Mouse (Mus musculus) limb, embryonic 13.5 days (tissue): ENCODE measurements around the gene Ifi213. TPM values are rescaled to one million over a fixed set of nuclear protein-coding genes. Genes with fewer than 3 reads are reported as not detected.
"Not testable (repeated sequence)": the region's sequence is repeated elsewhere in the genome, so short reads cannot be mapped to it uniquely, and the experiment has no call there.

Experiments
- ATAC-seq: fragments of 200-750 bp; cut with Nextera tagmentation; 2 replicates; pipeline ENCODE4 v1.8.0; 2017; ENCODE audit warnings: low read depth, moderate number of reproducible peaks, moderate TSS enrichment; ENCODE audit not compliant: low FRiP score
- H3K27ac ChIP-seq: fragments of 300-500 bp; sonication (generic); 2 replicates; pipeline ENCODE4 v1.5.1; 2015; ENCODE audit warnings: inconsistent platforms, mild to moderate bottlenecking, moderate library complexity
- H3K27me3 ChIP-seq: fragments of 300-500 bp; sonication (generic); 2 replicates; pipeline ENCODE4 v1.6.1; 2015; ENCODE audit warnings: mild to moderate bottlenecking, inconsistent platforms
- H3K36me3 ChIP-seq: fragments of 300-500 bp; sonication (generic); 2 replicates; pipeline ENCODE4 v1.6.1; 2015; ENCODE audit warnings: inconsistent platforms, mild to moderate bottlenecking, moderate library complexity
- H3K4me1 ChIP-seq: fragments of 300-500 bp; sonication (generic); 2 replicates; pipeline ENCODE4 v1.6.1; 2015; ENCODE audit warnings: inconsistent platforms
- H3K4me2 ChIP-seq: fragments of 300-500 bp; sonication (generic); replicated peaks from 2 replicates; pipeline ENCODE4 v1.6.1; 2015; ENCODE audit warnings: inconsistent platforms, mild to moderate bottlenecking, moderate library complexity
- H3K4me3 ChIP-seq: fragments of 300-500 bp; sonication (generic); 2 replicates; pipeline ENCODE4 v1.5.1; 2015; ENCODE audit warnings: moderate library complexity, mild to moderate bottlenecking, inconsistent platforms
- H3K9ac ChIP-seq: fragments of 300-500 bp; sonication (generic); 2 replicates; pipeline ENCODE4 v1.6.1; 2015; ENCODE audit warnings: mild to moderate bottlenecking, inconsistent platforms
- H3K9me3 ChIP-seq: fragments of 300-500 bp; sonication (generic); 2 replicates; pipeline ENCODE4 v1.6.1; 2016; ENCODE audit warnings: inconsistent platforms
- WGBS: fragments of 180-500 bp; shearing (Covaris S2); methylation state at CpG from one replicate; pipeline ENCODE4 v1.1.7; 2015; 5-methylcytosine and 5-hydroxymethylcytosine counted together
- polyA plus RNA-seq: library from polyadenylated mRNA; unstranded; fragments of >200 nt; fragmentation: Nextera tagmentation; extraction: Ambion mirVana; gene quantifications from 2 replicates; pipeline ENCODE4 v1.2.1, GENCODE M21; 2015

Gene Ifi213
- not detected in 2 replicates for polyA plus RNA-seq

DNA sequence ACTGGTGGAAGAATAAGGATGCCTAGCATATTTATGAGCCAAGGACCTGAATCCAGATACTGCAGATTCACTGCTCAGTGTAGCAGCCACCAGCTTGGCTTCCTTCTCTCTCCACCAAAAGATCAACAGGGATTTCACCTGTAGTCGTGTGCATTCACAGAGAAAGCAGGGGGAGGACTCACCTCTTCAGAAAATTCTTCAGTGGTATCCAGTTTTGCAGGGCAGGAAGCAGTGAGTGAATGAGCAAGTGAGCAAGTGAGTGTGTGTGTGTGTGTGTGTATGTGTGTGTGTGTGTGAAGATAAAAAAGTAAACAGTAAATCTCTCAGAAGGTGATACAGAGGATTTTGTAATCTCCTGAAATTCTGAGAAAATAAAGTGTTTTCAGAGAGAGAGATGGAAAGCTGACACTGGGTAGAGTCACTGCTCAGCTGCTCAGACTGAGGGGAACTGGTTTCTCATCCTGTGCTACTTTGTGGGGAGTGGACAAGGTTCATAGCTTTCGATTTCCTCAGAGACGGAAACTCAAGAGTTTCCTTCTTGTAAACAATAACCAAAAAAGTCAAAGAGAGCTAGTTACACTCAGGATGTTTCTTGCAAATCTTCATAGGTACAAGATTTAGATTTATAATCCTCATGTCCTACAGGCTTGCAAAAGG lies at the start of gene Ifi213:
Gene Ifi213 (minus strand): TSS at position 437 of the 657 bp plus-strand sequence.
- not testable (repeated sequence) for H3K9me3 ChIP-seq
- 84% methylated on average over 3 of the region's 3 CpGs for WGBS

DNA sequence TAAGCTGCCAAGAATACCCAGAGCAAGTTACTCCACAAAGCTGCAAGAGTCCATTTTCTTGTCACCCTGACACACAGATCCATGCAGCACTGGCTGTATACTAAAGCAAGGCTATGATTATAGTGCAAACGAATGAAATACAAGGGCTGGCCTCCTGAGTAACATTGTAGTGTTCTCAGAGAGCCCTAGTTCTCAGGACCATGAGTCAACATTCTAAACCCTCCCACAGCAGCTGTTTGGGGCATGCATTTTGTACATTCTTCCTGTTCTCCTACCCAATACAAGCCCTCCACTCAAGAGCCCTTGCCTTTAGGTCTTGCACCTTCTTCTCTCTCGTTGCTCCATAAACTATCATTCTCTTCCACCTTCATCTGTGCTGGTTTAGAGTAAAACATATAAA lies 46.3 kb upstream of the Ifi213 start:
- ATAC-seq: no peak
- no peak overlapping the region for H3K4me2 ChIP-seq
- no peaks in the 10 kb centered on the region for H3K9me3 ChIP-seq
- 81% methylated on average over 2 of the region's 2 CpGs for WGBS
- H3K9ac ChIP-seq: no peak overlapping the region
- H3K4me3 ChIP-seq: no peak overlapping the region
- no peaks in the 10 kb centered on the region for H3K36me3 ChIP-seq
- H3K27ac ChIP-seq: no peak overlapping the region
- no peaks in the 10 kb centered on the region for H3K27me3 ChIP-seq
- H3K4me1 ChIP-seq: no peaks in the 10 kb centered on the region

More for the DNA sequence above, at the start of gene Ifi213:
- not testable (repeated sequence) for H3K4me3 ChIP-seq, H3K9ac ChIP-seq, H3K27ac ChIP-seq, H3K27me3 ChIP-seq, H3K36me3 ChIP-seq, ATAC-seq, H3K4me2 ChIP-seq, H3K4me1 ChIP-seq

DNA sequence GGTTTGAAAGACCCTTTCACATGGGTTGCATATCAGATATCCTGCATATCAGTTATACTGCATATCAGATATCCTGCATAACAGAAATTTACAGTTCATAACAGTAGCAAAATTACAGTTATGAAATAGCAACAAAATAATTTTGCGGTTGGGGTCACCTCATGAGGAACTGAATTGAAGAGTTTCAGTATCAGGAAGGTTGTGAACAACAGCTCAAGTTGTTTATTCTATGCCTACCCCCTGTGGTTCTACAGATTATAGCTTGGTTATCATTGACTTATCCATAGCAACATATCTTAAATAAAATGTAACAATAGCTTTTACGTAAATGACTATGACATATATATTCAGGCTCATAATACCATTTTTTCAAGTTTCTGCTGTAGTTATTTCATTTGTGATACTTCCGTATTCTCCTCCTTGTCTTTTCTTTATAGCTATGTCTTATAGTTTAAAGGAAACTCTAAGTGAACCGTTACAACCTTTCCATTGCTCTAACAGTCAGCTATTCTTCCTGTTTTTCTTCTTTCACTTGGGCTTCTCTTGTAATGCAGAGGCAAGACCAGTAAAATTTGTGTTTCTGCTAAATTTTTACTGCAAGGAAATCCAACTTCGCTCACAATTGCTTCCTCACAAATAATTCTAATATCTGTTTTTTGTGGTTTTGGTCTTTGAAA lies 35.0 kb upstream of the Ifi213 start:
- ATAC-seq: no peak
- no peak overlapping the region for H3K4me3 ChIP-seq
- H3K9ac ChIP-seq: no peak overlapping the region
- no peak overlapping the region for H3K27ac ChIP-seq
- H3K4me2 ChIP-seq: no peak overlapping the region
- H3K9me3 ChIP-seq: no peaks in the 10 kb centered on the region
- H3K36me3 ChIP-seq: no peaks in the 10 kb centered on the region
- no peaks in the 10 kb centered on the region for H3K4me1 ChIP-seq
- H3K27me3 ChIP-seq: no peaks in the 10 kb centered on the region
- WGBS: 86% methylated on average over 5 of the region's 5 CpGs

DNA sequence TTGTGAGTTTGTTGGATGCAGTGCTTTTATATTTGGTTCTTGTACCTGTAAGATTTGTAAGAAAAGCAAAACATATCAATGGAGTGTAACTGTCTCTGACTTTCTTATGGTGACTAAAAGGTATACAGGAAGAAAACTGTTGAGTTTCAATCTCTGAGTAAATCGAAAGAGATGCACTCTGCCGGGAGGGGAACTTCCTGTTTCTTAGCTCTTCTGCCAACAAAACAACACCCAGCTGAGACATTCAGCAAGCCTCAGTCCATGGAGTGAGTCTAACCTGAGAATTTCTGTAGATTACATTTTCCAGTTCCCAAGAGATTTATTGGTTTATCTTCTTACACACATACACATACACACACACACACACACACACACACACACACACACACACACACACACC lies 31.5 kb upstream of the Ifi213 start, which contains the start of gene Ifi209:
Gene Ifi209 (plus strand): TSS at position 296 of the 400 bp plus-strand sequence.
- H3K4me3 ChIP-seq, H3K9ac ChIP-seq, ATAC-seq, H3K36me3 ChIP-seq, H3K27me3 ChIP-seq, H3K4me2 ChIP-seq, H3K27ac ChIP-seq, H3K9me3 ChIP-seq, H3K4me1 ChIP-seq: not testable (repeated sequence)
- 87% methylated on average over 2 of the region's 2 CpGs for WGBS

DNA sequence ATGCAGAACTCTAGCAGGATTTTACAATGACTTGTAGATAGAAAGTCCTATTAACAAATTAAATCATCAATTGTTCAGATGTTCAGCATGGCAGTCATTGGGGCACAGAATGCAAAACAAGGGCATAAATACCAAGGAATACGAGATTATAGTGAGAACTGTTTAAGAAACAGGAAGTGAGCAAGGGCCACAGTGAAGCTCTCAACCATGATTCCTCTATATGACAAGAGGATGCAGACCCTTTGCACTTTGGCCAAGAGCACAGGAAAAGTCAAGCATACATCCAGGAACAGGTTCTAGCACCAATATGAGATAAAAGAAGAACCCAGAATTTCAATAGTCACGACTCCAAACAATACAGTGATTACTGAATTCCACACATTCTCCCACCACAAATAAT lies 27.6 kb upstream of the Ifi213 start:
- Histone ChIP-seq H3K4me2 (no peak overlapping the region), H3K9ac (no peak overlapping the region), H3K27me3 (no peaks in the 10 kb centered on the region), H3K36me3 (no peaks in the 10 kb centered on the region), H3K4me3 (no peak overlapping the region), H3K27ac (no peak overlapping the region), H3K4me1 (no peaks in the 10 kb centered on the region), H3K9me3 (no peaks in the 10 kb centered on the region)
- ATAC-seq: no peak
- WGBS: 71% methylated on average over 2 of the region's 2 CpGs

DNA sequence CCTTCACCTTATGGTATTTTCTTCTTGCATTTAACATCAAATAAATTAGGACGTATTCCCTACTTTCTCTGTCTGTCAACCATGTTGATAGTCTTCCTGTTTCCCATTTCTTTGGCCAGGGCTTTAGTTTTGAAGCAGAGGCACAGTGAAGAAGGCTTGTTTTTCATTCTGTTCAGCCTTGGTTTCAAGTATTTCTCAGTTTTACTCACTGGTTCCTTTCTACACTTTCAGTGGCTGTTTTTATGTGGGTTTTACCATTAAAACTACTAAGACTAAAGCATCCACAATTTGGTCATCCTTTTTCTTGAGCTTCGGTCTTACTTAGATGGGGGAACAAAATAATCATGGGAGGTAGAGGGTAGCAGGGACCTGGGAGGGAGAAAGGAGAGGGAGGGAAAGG lies 25.0 kb upstream of the Ifi213 start:
- WGBS: 84% methylated on average over 2 of the region's 2 CpGs
- no peaks in the 10 kb centered on the region for H3K4me1 ChIP-seq

DNA sequence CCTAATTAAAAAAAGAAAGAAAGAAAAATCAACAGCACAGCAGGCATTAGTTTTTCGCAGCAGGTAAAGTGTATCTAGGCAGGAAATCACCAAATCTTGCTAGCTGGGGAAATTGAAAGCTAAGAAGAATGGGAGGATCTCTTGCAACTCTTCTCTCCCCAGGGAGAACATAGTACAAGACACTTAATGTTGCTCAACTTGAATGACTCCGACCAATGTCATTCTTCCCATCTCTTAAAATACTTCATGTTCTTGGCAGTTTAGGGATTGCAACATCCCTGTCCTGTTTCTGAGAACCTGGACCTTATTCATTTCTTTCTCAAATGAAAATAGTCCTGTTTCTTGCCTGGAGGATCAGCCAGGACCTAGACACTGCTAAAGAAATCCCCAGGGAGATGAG lies 23.1 kb upstream of the Ifi213 start:
- ATAC-seq, H3K4me2 ChIP-seq, H3K9me3 ChIP-seq, H3K4me3 ChIP-seq, H3K27ac ChIP-seq, H3K9ac ChIP-seq, H3K36me3 ChIP-seq, H3K4me1 ChIP-seq, H3K27me3 ChIP-seq: not testable (repeated sequence)
- 73% methylated on average over 2 of the region's 2 CpGs for WGBS

More for the DNA sequence above, 25.0 kb upstream of the Ifi213 start:
- Histone ChIP-seq H3K4me2 (no peak overlapping the region), H3K9ac (no peak overlapping the region), H3K27ac (no peak overlapping the region), H3K4me3 (no peak overlapping the region), H3K9me3 (no peaks in the 10 kb centered on the region), H3K36me3 (no peaks in the 10 kb centered on the region), H3K27me3 (no peaks in the 10 kb centered on the region)
- no peak for ATAC-seq

DNA sequence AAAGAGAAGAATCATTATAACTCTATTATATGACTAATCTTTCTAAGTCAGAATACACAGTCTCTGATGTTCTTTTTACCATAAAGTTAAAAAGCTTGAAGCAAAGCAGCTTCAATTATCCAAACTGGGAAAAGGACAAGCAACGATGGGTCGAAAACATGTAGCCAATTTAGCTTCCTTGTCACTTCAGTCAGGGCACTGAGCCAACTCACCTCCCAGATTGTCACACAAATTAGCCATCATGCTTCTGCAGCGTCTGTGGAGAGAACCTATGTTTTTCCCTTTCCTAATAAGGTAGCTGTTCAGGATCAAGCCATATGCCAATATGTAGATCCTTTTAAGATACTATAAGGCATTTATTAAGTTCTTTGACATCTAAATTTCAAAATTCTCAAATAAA lies 11.2 kb upstream of the Ifi213 start:
- not testable (repeated sequence) for ATAC-seq
- 80% methylated on average over 3 of the region's 3 CpGs for WGBS

DNA sequence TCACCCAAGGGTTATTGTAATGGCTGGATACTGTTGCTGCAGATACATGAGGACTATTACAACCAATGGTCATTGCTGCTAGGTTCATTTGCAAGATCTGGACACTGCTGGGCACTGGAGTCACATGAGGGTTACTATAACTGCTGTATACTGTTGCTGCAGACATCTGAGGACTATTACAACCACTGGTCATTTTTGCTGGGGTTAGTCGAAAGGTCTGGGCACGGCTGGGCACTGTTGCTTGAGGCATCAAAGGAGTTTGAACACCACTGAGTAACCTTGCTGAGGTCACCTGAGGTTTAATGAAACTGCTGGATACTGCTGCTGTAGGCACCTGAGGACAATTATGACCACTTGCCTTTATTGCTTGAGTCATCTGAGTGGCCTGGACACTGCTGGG lies 9.4 kb downstream of the Ifi213 start:
- ATAC-seq, H3K4me1 ChIP-seq, H3K36me3 ChIP-seq, H3K27ac ChIP-seq, H3K27me3 ChIP-seq, H3K4me3 ChIP-seq, H3K9me3 ChIP-seq, H3K9ac ChIP-seq, H3K4me2 ChIP-seq: not testable (repeated sequence)
- WGBS: 76% methylated on average over 2 of the region's 2 CpGs

More for the DNA sequence above, 11.2 kb upstream of the Ifi213 start:
- H3K27ac ChIP-seq, H3K4me3 ChIP-seq, H3K4me2 ChIP-seq, H3K27me3 ChIP-seq, H3K9me3 ChIP-seq, H3K36me3 ChIP-seq, H3K9ac ChIP-seq, H3K4me1 ChIP-seq: not testable (repeated sequence)

DNA sequence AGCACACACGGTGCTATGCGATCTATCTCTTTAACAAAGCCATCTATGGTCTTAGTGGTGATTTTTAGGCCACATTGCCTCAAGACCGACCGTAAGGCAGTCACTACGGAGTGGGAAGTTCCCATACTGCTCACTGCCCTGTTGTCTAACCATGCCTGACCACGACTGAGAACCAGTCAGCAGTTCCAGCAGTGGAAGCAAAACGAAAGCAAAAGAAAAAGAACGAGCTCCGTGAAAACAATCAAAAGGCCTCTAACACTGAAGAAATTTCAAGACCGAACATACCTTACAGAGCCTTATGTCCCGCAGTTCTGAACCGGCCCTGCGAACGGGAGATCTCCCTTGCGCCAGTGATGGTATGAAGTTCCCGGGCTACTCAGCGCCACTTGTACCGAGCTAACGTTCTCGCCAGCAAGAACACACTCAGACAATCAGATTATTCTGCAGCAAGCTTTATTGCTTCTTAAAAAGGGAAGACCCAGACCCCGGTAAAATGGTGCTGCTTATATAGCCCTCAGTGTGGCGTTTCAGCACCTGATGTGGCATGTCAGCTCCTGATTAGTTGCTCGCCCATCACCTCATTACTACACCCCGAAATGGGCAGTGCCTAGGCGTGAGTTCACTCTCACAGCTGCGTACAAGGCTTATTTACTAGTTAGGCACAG lies 19.0 kb downstream of the Ifi213 start:
- 90% methylated on average over 26 of the region's 26 CpGs for WGBS
- Histone ChIP-seq H3K9me3 (peaks cover 41% of the 10 kb centered on the region), H3K9ac (no peak overlapping the region), H3K27me3 (no peaks in the 10 kb centered on the region), H3K4me3 (no peak overlapping the region), H3K36me3 (no peaks in the 10 kb centered on the region), H3K27ac (no peak overlapping the region), H3K4me2 (no peak overlapping the region), H3K4me1 (no peaks in the 10 kb centered on the region)
- no peak for ATAC-seq

DNA sequence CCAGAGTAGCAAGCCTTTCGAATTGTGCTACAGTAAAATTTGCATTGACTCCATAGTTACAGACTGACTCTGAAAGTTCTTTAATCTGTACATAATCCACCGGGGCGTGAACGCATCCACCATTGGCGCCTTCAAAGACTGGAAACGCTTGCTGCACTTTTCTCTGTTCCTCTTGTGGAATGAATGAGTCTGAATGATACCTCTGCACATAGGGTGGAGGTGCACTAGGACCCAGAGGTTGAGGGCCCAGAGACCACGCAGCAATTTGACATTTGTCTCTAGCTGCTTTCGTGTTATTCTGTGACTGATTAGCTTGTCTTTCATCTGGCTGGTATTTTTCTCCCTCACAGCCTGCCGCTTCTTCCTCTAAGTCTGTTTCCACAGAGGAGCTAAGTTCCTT lies 20.0 kb downstream of the Ifi213 start:
- Histone ChIP-seq H3K4me1 (no peaks in the 10 kb centered on the region), H3K9me3 (peaks cover 42% of the 10 kb centered on the region), H3K36me3 (no peaks in the 10 kb centered on the region), H3K9ac (no peak overlapping the region), H3K27ac (no peak overlapping the region), H3K4me2 (no peak overlapping the region), H3K27me3 (no peaks in the 10 kb centered on the region), H3K4me3 (no peak overlapping the region)
- ATAC-seq: no peak
- 92% methylated on average over 9 of the region's 9 CpGs for WGBS

DNA sequence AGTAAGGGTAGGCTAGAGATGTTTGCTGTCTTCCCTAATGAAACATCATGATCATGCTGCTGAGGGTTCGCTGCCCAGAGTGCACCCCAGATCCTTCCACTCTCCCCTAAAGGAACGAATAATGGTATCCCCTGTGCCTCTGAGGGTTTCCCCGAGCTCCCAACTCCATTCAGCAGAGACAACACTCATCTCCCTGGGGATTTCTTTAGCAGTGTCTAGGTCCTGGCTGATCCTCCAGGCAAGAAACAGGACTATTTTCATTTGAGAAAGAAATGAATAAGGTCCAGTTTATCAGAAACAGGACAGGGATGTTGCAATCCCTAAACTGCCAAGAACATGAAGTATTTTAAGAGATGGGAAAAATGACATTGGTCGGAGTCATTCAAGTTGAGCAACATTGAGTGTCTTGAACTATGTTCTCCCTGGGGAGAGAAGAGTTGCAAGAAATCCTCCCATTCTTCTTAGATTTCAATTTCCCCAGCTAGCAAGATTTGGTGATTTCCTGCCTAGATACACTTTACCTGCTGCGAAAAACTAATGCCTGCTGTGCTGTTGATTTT lies 48.5 kb downstream of the Ifi213 start:
- not testable (repeated sequence) for H3K9me3 ChIP-seq, H3K4me2 ChIP-seq, H3K4me1 ChIP-seq, H3K36me3 ChIP-seq, H3K27ac ChIP-seq, H3K9ac ChIP-seq, ATAC-seq, H3K27me3 ChIP-seq, H3K4me3 ChIP-seq
- WGBS: 85% methylated on average over 5 of the region's 5 CpGs
